Mouse (Mus musculus): ENCODE results near the gene Gpr150.

Gene Gpr150

GRCm38 (mm10) chr13:76017465-76017864, 39.3 kb downstream of the Gpr150 start:
- in situ Hi-C loops (cut with MboI, MseI), result loop anchor here in 1 of 2 experiments (5.0 kb wide), 1 partner anchor 45 kb away; no protein-coding TSS in a partner anchor

- in situ Hi-C loops (cut with MboI, MseI), result no loop called here
These were observed 42.3 kb downstream of the Gpr150 start for GRCm38 (mm10) chr13:76014511-76014910.

Data from T-helper 17 cell (primary cell).